Mouse (Mus musculus): ENCODE measurements at regions not wholly inside any gene's neighbourhood (a gene's known extent, or its start where the extent isn't known, plus 50 kb on each side); places are given as distances from the start of the nearest gene placed in this dataset.

GRCm38 (mm10) chr14:98533600-98533999, 364.0 kb upstream of the Dach1 start:
- Histone ChIP-seq H3K9ac (ENCODE audit: low read length) (no peak overlapping the region), H3K4me3 (ENCODE audit: low read depth, low read length) (no peak overlapping the region), H3K9me3 (ENCODE audit: control insufficient read depth, low read length) (no peaks in the 10 kb centered on the region), H3K36me3 (ENCODE audit: control insufficient read depth, insufficient read depth, low read length) (no peaks in the 10 kb centered on the region), H3K27me3 (ENCODE audit: control insufficient read depth, insufficient read depth, low read length) (no peaks in the 10 kb centered on the region), H3K27ac (replicated peaks; ENCODE audit: low read depth, low read length) (no peak overlapping the region), H3K4me2 (ENCODE audit: low read depth, severe bottlenecking) (no peak overlapping the region), H3K4me1 (ENCODE audit: control insufficient read depth, insufficient read depth, low read length) (no peaks in the 10 kb centered on the region)
- ATAC-seq (ENCODE audit: insufficient number of reproducible peaks, low FRiP score, low TSS enrichment, low read depth) (no peak), DNase-seq (ENCODE audit: low spot score) (no peak)
- WGBS = 68% methylated on average over 10 of the region's 10 CpGs

GRCm38 (mm10) chr14:98520966-98521365, 351.4 kb upstream of the Dach1 start:
- H3K27me3 ChIP-seq (ENCODE audit: control insufficient read depth, insufficient read depth, low read length) = no peaks in the 10 kb centered on the region
- H3K27ac ChIP-seq (replicated peaks; ENCODE audit: low read depth, low read length) = no peak overlapping the region
- no peak overlapping the region for H3K9ac ChIP-seq (ENCODE audit: low read length)
- ATAC-seq (ENCODE audit: insufficient number of reproducible peaks, low FRiP score, low TSS enrichment, low read depth) (no peak), DNase-seq (ENCODE audit: low spot score) (no peak)
- H3K4me3 ChIP-seq (ENCODE audit: low read depth, low read length) = no peak overlapping the region
- no peak overlapping the region for H3K4me2 ChIP-seq (ENCODE audit: low read depth, severe bottlenecking)
- H3K9me3 ChIP-seq (ENCODE audit: control insufficient read depth, low read length) = no peaks in the 10 kb centered on the region
- H3K4me1 ChIP-seq (ENCODE audit: control insufficient read depth, insufficient read depth, low read length) = no peaks in the 10 kb centered on the region; the same call in 1 of the 2 replicates
- WGBS = 93% methylated on average over 3 of the region's 3 CpGs
- no peaks in the 10 kb centered on the region for H3K36me3 ChIP-seq (ENCODE audit: control insufficient read depth, insufficient read depth, low read length)

- 0 out of 2 replicates have a peak, but pooled peaks cover 2% of the 10 kb centered on the region for H3K4me1 ChIP-seq (ENCODE audit: control insufficient read depth, insufficient read depth, low read length)
- H3K4me2 ChIP-seq (ENCODE audit: low read depth, severe bottlenecking) = no peak overlapping the region
- no peak overlapping the region for H3K4me3 ChIP-seq (ENCODE audit: low read depth, low read length)
- H3K9me3 ChIP-seq (ENCODE audit: control insufficient read depth, low read length) = no peaks in the 10 kb centered on the region
- no peaks in the 10 kb centered on the region for H3K36me3 ChIP-seq (ENCODE audit: control insufficient read depth, insufficient read depth, low read length)
- no peak overlapping the region for H3K9ac ChIP-seq (ENCODE audit: low read length)
- H3K27ac ChIP-seq (replicated peaks; ENCODE audit: low read depth, low read length) = no peak overlapping the region
- DNase-seq (ENCODE audit: low spot score) (no peak), ATAC-seq (ENCODE audit: insufficient number of reproducible peaks, low FRiP score, low TSS enrichment, low read depth) (no peak)
- H3K27me3 ChIP-seq (ENCODE audit: control insufficient read depth, insufficient read depth, low read length) = no peaks in the 10 kb centered on the region
- WGBS = 80% methylated on average over 6 of the region's 6 CpGs
Observed at GRCm38 (mm10) chr14:98505321-98505720, 335.8 kb upstream of the Dach1 start.

- 85% methylated on average over 8 of the region's 8 CpGs for WGBS
Observed at GRCm38 (mm10) chr14:98477416-98477815, 307.9 kb upstream of the Dach1 start.

GRCm38 (mm10) chr14:98471803-98472509, 302.4 kb upstream of the Dach1 start:
- no peaks in the 10 kb centered on the region for H3K27me3 ChIP-seq (ENCODE audit: control insufficient read depth, insufficient read depth, low read length)
- no peak overlapping the region for H3K4me3 ChIP-seq (ENCODE audit: low read depth, low read length)
- H3K9me3 ChIP-seq (ENCODE audit: control insufficient read depth, low read length) = no peaks in the 10 kb centered on the region
- DNase-seq (ENCODE audit: low spot score) (no peak), ATAC-seq (ENCODE audit: insufficient number of reproducible peaks, low FRiP score, low TSS enrichment, low read depth) (no peak)
- H3K9ac ChIP-seq (ENCODE audit: low read length) = no peak overlapping the region
- H3K36me3 ChIP-seq (ENCODE audit: control insufficient read depth, insufficient read depth, low read length) = no peaks in the 10 kb centered on the region
- H3K4me1 ChIP-seq (ENCODE audit: control insufficient read depth, insufficient read depth, low read length) = no peaks in the 10 kb centered on the region
- WGBS = 85% methylated on average over 5 of the region's 5 CpGs
- no peak overlapping the region for H3K27ac ChIP-seq (replicated peaks; ENCODE audit: low read depth, low read length)
- H3K4me2 ChIP-seq (ENCODE audit: low read depth, severe bottlenecking) = no peak overlapping the region

More at GRCm38 (mm10) chr14:98477416-98477815, 307.9 kb upstream of the Dach1 start:
- H3K9ac ChIP-seq (ENCODE audit: low read length) = no peak overlapping the region
- no peak overlapping the region for H3K27ac ChIP-seq (replicated peaks; ENCODE audit: low read depth, low read length)
- no peaks in the 10 kb centered on the region for H3K9me3 ChIP-seq (ENCODE audit: control insufficient read depth, low read length)
- ATAC-seq (ENCODE audit: insufficient number of reproducible peaks, low FRiP score, low TSS enrichment, low read depth) (no peak), DNase-seq (ENCODE audit: low spot score) (no peak)
- no peak overlapping the region for H3K4me2 ChIP-seq (ENCODE audit: low read depth, severe bottlenecking)
- H3K36me3 ChIP-seq (ENCODE audit: control insufficient read depth, insufficient read depth, low read length) = no peaks in the 10 kb centered on the region
- H3K4me3 ChIP-seq (ENCODE audit: low read depth, low read length) = no peak overlapping the region
- no peaks in the 10 kb centered on the region for H3K4me1 ChIP-seq (ENCODE audit: control insufficient read depth, insufficient read depth, low read length)
- no peaks in the 10 kb centered on the region for H3K27me3 ChIP-seq (ENCODE audit: control insufficient read depth, insufficient read depth, low read length)

- H3K9me3 ChIP-seq (ENCODE audit: control insufficient read depth, low read length) = no peaks in the 10 kb centered on the region
Observed at GRCm38 (mm10) chr14:98454461-98454860, 284.9 kb upstream of the Dach1 start.

GRCm38 (mm10) chr14:98452191-98452590, 282.6 kb upstream of the Dach1 start:
- H3K9ac ChIP-seq (ENCODE audit: low read length) = no peak overlapping the region
- no peaks in the 10 kb centered on the region for H3K36me3 ChIP-seq (ENCODE audit: control insufficient read depth, insufficient read depth, low read length)
- ATAC-seq (ENCODE audit: insufficient number of reproducible peaks, low FRiP score, low TSS enrichment, low read depth) (no peak), DNase-seq (ENCODE audit: low spot score) (no peak)
- 69% methylated on average over 6 of the region's 6 CpGs for WGBS
- no peaks in the 10 kb centered on the region for H3K4me1 ChIP-seq (ENCODE audit: control insufficient read depth, insufficient read depth, low read length)
- H3K27ac ChIP-seq (replicated peaks; ENCODE audit: low read depth, low read length) = no peak overlapping the region
- H3K27me3 ChIP-seq (ENCODE audit: control insufficient read depth, insufficient read depth, low read length) = no peaks in the 10 kb centered on the region
- H3K4me3 ChIP-seq (ENCODE audit: low read depth, low read length) = no peak overlapping the region
- no peaks in the 10 kb centered on the region for H3K9me3 ChIP-seq (ENCODE audit: control insufficient read depth, low read length)
- no peak overlapping the region for H3K4me2 ChIP-seq (ENCODE audit: low read depth, severe bottlenecking)

More at GRCm38 (mm10) chr14:98454461-98454860, 284.9 kb upstream of the Dach1 start:
- Histone ChIP-seq H3K27ac (replicated peaks; ENCODE audit: low read depth, low read length) (no peak overlapping the region), H3K36me3 (ENCODE audit: control insufficient read depth, insufficient read depth, low read length) (no peaks in the 10 kb centered on the region), H3K9ac (ENCODE audit: low read length) (no peak overlapping the region), H3K27me3 (ENCODE audit: control insufficient read depth, insufficient read depth, low read length) (no peaks in the 10 kb centered on the region), H3K4me1 (ENCODE audit: control insufficient read depth, insufficient read depth, low read length) (no peaks in the 10 kb centered on the region), H3K4me3 (ENCODE audit: low read depth, low read length) (no peak overlapping the region), H3K4me2 (ENCODE audit: low read depth, severe bottlenecking) (no peak overlapping the region)
- DNase-seq (ENCODE audit: low spot score) (no peak), ATAC-seq (ENCODE audit: insufficient number of reproducible peaks, low FRiP score, low TSS enrichment, low read depth) (no peak)
- WGBS = 83% methylated on average over 1 of the region's 1 CpGs

GRCm38 (mm10) chr14:98449568-98449967, 280.0 kb upstream of the Dach1 start:
- Histone ChIP-seq H3K27me3 (ENCODE audit: control insufficient read depth, insufficient read depth, low read length) (no peaks in the 10 kb centered on the region), H3K4me1 (ENCODE audit: control insufficient read depth, insufficient read depth, low read length) (no peaks in the 10 kb centered on the region), H3K9me3 (ENCODE audit: control insufficient read depth, low read length) (no peaks in the 10 kb centered on the region), H3K27ac (replicated peaks; ENCODE audit: low read depth, low read length) (no peak overlapping the region), H3K36me3 (ENCODE audit: control insufficient read depth, insufficient read depth, low read length) (no peaks in the 10 kb centered on the region), H3K4me3 (ENCODE audit: low read depth, low read length) (no peak overlapping the region), H3K4me2 (ENCODE audit: low read depth, severe bottlenecking) (no peak overlapping the region), H3K9ac (ENCODE audit: low read length) (no peak overlapping the region)
- ATAC-seq (ENCODE audit: insufficient number of reproducible peaks, low FRiP score, low TSS enrichment, low read depth) (no peak), DNase-seq (ENCODE audit: low spot score) (no peak)
- WGBS = 82% methylated on average over 5 of the region's 5 CpGs

- no peaks in the 10 kb centered on the region for H3K9me3 ChIP-seq (ENCODE audit: control insufficient read depth, low read length)
- DNase-seq (ENCODE audit: low spot score) (no peak), ATAC-seq (ENCODE audit: insufficient number of reproducible peaks, low FRiP score, low TSS enrichment, low read depth) (no peak)
- no peak overlapping the region for H3K27ac ChIP-seq (replicated peaks; ENCODE audit: low read depth, low read length)
- H3K4me3 ChIP-seq (ENCODE audit: low read depth, low read length) = no peak overlapping the region
- H3K4me2 ChIP-seq (ENCODE audit: low read depth, severe bottlenecking) = no peak overlapping the region
- no peak overlapping the region for H3K9ac ChIP-seq (ENCODE audit: low read length)
- no peaks in the 10 kb centered on the region for H3K36me3 ChIP-seq (ENCODE audit: control insufficient read depth, insufficient read depth, low read length)
- H3K27me3 ChIP-seq (ENCODE audit: control insufficient read depth, insufficient read depth, low read length) = no peaks in the 10 kb centered on the region
- 87% methylated on average over 3 of the region's 3 CpGs for WGBS
- no peaks in the 10 kb centered on the region for H3K4me1 ChIP-seq (ENCODE audit: control insufficient read depth, insufficient read depth, low read length)
Observed at GRCm38 (mm10) chr14:98442411-98442810, 272.8 kb upstream of the Dach1 start.
